Mouse (Mus musculus) MEL (cell line): ENCODE measurements around the gene Crygc. TPM values are rescaled to one million over a fixed set of nuclear protein-coding genes. Genes with fewer than 3 reads are reported as not detected.

Experiments
- DNase-seq: peaks from one replicate; pipeline ENCODE4 v3.0.0; 2011; ENCODE audit warnings: low read depth, low spot score
- H3K27ac ChIP-seq: 2 replicates; pipeline ENCODE4 v1.5.1; 2012; ENCODE audit warnings: low read depth, mild to moderate bottlenecking, control low read depth, low read length, moderate library complexity; ENCODE audit not compliant: control insufficient read depth
- H3K27me3 ChIP-seq, 2 experiments: fragments of 150-350 bp in 1 of 2; sonication (generic) in 1 of 2; 2 replicates each; pipeline ENCODE4 v1.6.1; 2012; ENCODE audit warnings: low read length in 2 of 2, mild to moderate bottlenecking in 2 of 2, improper control_type of control experiment in 1 of 2, moderate library complexity in 1 of 2; ENCODE audit not compliant: insufficient read depth in 2 of 2, control insufficient read depth in 1 of 2
- H3K36me3 ChIP-seq, 2 experiments: 2 replicates each; pipeline ENCODE4 v1.6.1; 2012 to 2014; ENCODE audit warnings: low read length in 2 of 2, improper control_type of control experiment in 1 of 2, inconsistent platforms in 1 of 2, mild to moderate bottlenecking in 1 of 2; ENCODE audit not compliant: insufficient read depth in 2 of 2, control insufficient read depth in 1 of 2
- H3K4me1 ChIP-seq, 2 experiments: fragments of 150-350 bp in 1 of 2; sonication (generic) in 1 of 2; 2 replicates each; pipeline ENCODE4 v1.6.1; 2012; ENCODE audit warnings: low read length in 2 of 2, improper control_type of control experiment in 1 of 2, mild to moderate bottlenecking in 1 of 2; ENCODE audit not compliant: insufficient read depth in 2 of 2, control insufficient read depth in 1 of 2
- H3K4me3 ChIP-seq, 2 experiments: fragments of 150-350 bp in 1 of 2; sonication (generic) in 1 of 2; 2 replicates each; pipeline ENCODE4 v1.5.1; 2012; ENCODE audit warnings: low read depth in 2 of 2, low read length in 2 of 2, mild to moderate bottlenecking in 2 of 2, moderate library complexity in 2 of 2, control low read depth in 1 of 2, improper control_type of control experiment in 1 of 2; ENCODE audit not compliant: control insufficient read depth in 1 of 2, insufficient read depth in 1 of 2
- H3K79me2 ChIP-seq: 2 replicates; pipeline ENCODE4 v1.6.1; 2012; ENCODE audit warnings: mild to moderate bottlenecking, low read length, moderate library complexity; ENCODE audit not compliant: control insufficient read depth, poor library complexity, insufficient read depth
- H3K9ac ChIP-seq: 2 replicates; pipeline ENCODE4 v1.6.1; 2012; ENCODE audit warnings: low read depth, mild to moderate bottlenecking, control low read depth, low read length, moderate library complexity; ENCODE audit not compliant: control insufficient read depth, poor library complexity, severe bottlenecking
- H3K9me3 ChIP-seq: fragments of 150-350 bp; sonication (generic); replicated peaks from 2 replicates; pipeline ENCODE4 v1.6.1; 2012; ENCODE audit warnings: mild to moderate bottlenecking, low read length, improper control_type of control experiment, moderate library complexity; ENCODE audit not compliant: insufficient read depth
- BHLHE40 ChIP-seq: IDR thresholded peaks from 2 replicates; pipeline ENCODE4 v1.6.1; 2012; ENCODE audit warnings: low read depth, mild to moderate bottlenecking, inconsistent platforms, low read length, improper control_type of control experiment, borderline replicate concordance
- CHD2 ChIP-seq: IDR thresholded peaks from 2 replicates; pipeline ENCODE4 v1.6.1; 2011; ENCODE audit warnings: low read length, improper control_type of control experiment
- CTCF ChIP-seq, 3 experiments: IDR thresholded peaks in 2 of 3; conservative IDR thresholded peaks in 1 of 3; 2 replicates each; pipeline ENCODE4 v1.5.1; 2011 to 2012; ENCODE audit warnings: low read length in 3 of 3, low read depth in 2 of 3, mild to moderate bottlenecking in 2 of 3, improper control_type of control experiment in 1 of 3, inconsistent platforms in 1 of 3, mixed read lengths in 1 of 3, moderate library complexity in 1 of 3; ENCODE audit not compliant: control insufficient read depth in 1 of 3, insufficient read depth in 1 of 3, poor library complexity in 1 of 3, severe bottlenecking in 1 of 3
- E2F4 ChIP-seq: IDR thresholded peaks from 2 replicates; pipeline ENCODE4 v1.6.1; 2011; ENCODE audit warnings: low read depth, low read length, improper control_type of control experiment, borderline replicate concordance
- GABPA ChIP-seq: IDR thresholded peaks from 2 replicates; pipeline ENCODE4 v1.6.1; 2012; ENCODE audit warnings: low read depth, mild to moderate bottlenecking, inconsistent platforms, low read length, improper control_type of control experiment, moderate library complexity
- KAT2A ChIP-seq: conservative IDR thresholded peaks from 2 replicates; pipeline ENCODE4 v1.6.1; 2012; ENCODE audit warnings: low read depth, low read length, improper control_type of control experiment, inconsistent platforms
- MAZ ChIP-seq: IDR thresholded peaks from 2 replicates; pipeline ENCODE4 v1.6.1; 2012; ENCODE audit warnings: low read depth, mild to moderate bottlenecking, inconsistent platforms, low read length, improper control_type of control experiment
- MEF2A ChIP-seq: IDR thresholded peaks from 2 replicates; pipeline ENCODE4 v1.6.1; 2014; ENCODE audit warnings: low read depth, mild to moderate bottlenecking, inconsistent platforms, low read length, improper control_type of control experiment; ENCODE audit not compliant: poor library complexity, insufficient replicate concordance, severe bottlenecking; ENCODE audit errors: extremely low read depth
- MXI1 ChIP-seq: IDR thresholded peaks from 2 replicates; pipeline ENCODE4 v1.6.1; 2011; ENCODE audit warnings: mild to moderate bottlenecking, low read depth, low read length, improper control_type of control experiment
- MYB ChIP-seq: IDR thresholded peaks from 2 replicates; pipeline ENCODE4 v1.6.1; 2011; ENCODE audit warnings: mild to moderate bottlenecking, low read depth, low read length, improper control_type of control experiment
- NELFE ChIP-seq: IDR thresholded peaks from 2 replicates; pipeline ENCODE4 v1.6.1; 2011; ENCODE audit warnings: low read depth, low read length, improper control_type of control experiment
- POLR2A ChIP-seq, 2 experiments: IDR thresholded peaks; 2 replicates each; pipeline ENCODE4 v1.6.1; 2011 to 2012; ENCODE audit warnings: low read length in 2 of 2, mild to moderate bottlenecking in 2 of 2, control low read depth in 1 of 2, improper control_type of control experiment in 1 of 2, low read depth in 1 of 2, moderate library complexity in 1 of 2; ENCODE audit not compliant: control insufficient read depth in 1 of 2, insufficient read depth in 1 of 2, poor library complexity in 1 of 2
- POLR2AphosphoS5 ChIP-seq: IDR thresholded peaks from 2 replicates; pipeline ENCODE4 v1.6.1; 2012; ENCODE audit warnings: low read depth, borderline replicate concordance, mild to moderate bottlenecking, inconsistent platforms, low read length, moderate library complexity, mixed read lengths
- RAD21 ChIP-seq: IDR thresholded peaks from 2 replicates; pipeline ENCODE4 v1.6.1; 2011; ENCODE audit warnings: mild to moderate bottlenecking, low read depth, low read length, improper control_type of control experiment
- TAL1 ChIP-seq: IDR thresholded peaks from 2 replicates; pipeline ENCODE4 v1.6.1; 2012; ENCODE audit warnings: mild to moderate bottlenecking, inconsistent platforms, low read length, moderate library complexity, mixed read lengths
- TCF12 ChIP-seq: IDR thresholded peaks from 2 replicates; pipeline ENCODE4 v1.6.1; 2014; ENCODE audit warnings: low read depth, mild to moderate bottlenecking, inconsistent platforms, low read length, improper control_type of control experiment, moderate library complexity
- UBTF ChIP-seq: IDR thresholded peaks from 2 replicates; pipeline ENCODE4 v1.6.1; 2012; ENCODE audit warnings: low read depth, mild to moderate bottlenecking, inconsistent platforms, low read length, improper control_type of control experiment, moderate library complexity, borderline replicate concordance; ENCODE audit not compliant: insufficient read depth
- USF1 ChIP-seq: IDR thresholded peaks from 2 replicates; pipeline ENCODE4 v1.6.1; 2014; ENCODE audit warnings: low read depth, mild to moderate bottlenecking, inconsistent platforms, low read length, improper control_type of control experiment, moderate library complexity
- USF2 ChIP-seq, 2 experiments: IDR thresholded peaks; 2 replicates each; pipeline ENCODE4 v1.6.1; 2011 to 2012; ENCODE audit warnings: improper control_type of control experiment in 2 of 2, low read length in 2 of 2, borderline replicate concordance in 1 of 2, inconsistent platforms in 1 of 2, low read depth in 1 of 2, mild to moderate bottlenecking in 1 of 2; ENCODE audit not compliant: insufficient read depth in 1 of 2
- ZMIZ1 ChIP-seq: IDR thresholded peaks from 2 replicates; pipeline ENCODE4 v1.6.1; 2012; ENCODE audit warnings: low read depth, mild to moderate bottlenecking, inconsistent platforms, low read length, improper control_type of control experiment, moderate library complexity
- ZNF384 ChIP-seq: IDR thresholded peaks from 2 replicates; pipeline ENCODE4 v1.6.1; 2012; ENCODE audit warnings: low read depth, mild to moderate bottlenecking, inconsistent platforms, low read length, improper control_type of control experiment
- polyA plus RNA-seq, 2 experiments: library from polyadenylated mRNA; stranded (reverse) in 1 of 2; unstranded in 1 of 2; fragments of >175 nt in 1 of 2; fragments of >200 nt in 1 of 2; gene quantifications; 2 replicates each; pipeline versions ENCODE4 v1.2.1 to v1.2.4; 2012; ENCODE audit warnings: low replicate concordance in 2 of 2, low read depth in 1 of 2; ENCODE audit not compliant: insufficient read length in 2 of 2, insufficient read depth in 1 of 2, missing spikeins in 1 of 2
- total RNA-seq: library from RNA; depleted of rRNA; stranded (reverse); fragments of 300-350 nt; gene quantifications from 2 replicates; pipeline ENCODE4 v1.2.3, GENCODE M21; 2012

Crygc gene
- total and polyA plus RNA-seq, 3 experiments = not detected

DNA sequence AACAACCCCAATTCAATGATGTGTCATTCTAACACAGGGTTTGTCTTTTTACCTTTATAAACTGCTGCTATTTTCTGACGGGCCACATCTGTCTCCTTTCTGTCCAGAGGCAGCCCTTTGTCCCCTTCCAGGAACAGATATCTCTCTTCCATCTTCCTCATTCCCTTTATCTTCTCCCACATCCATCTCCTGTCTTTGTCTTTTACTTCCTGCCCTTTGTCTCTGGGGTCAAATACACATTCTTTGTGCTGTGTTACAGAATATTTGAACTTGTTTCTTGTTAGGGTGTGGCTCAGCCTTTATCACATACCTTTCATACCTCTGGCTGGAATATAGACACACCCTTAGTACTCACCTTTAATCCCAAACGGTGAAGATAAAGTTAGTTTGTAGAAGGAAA is 35.9 kb downstream of the Crygc start:
- Histone ChIP-seq H3K36me3 (no peaks in the 10 kb centered on the region), H3K27me3 (no peaks in the 10 kb centered on the region), H3K9me3 (no peaks in the 10 kb centered on the region), H3K4me1 (no peaks in the 10 kb centered on the region), H3K9ac (no peak overlapping the region), H3K27ac (no peak overlapping the region), H3K79me2 (no peaks in the 10 kb centered on the region), H3K4me3 (no peak overlapping the region)
- TF ChIP-seq BHLHE40 (no peak), CHD2 (no peak), GABPA (no peak), UBTF (no peak), MAZ (no peak), ZMIZ1 (no peak), MXI1 (no peak), KAT2A (no peak), POLR2AphosphoS5 (no peak), USF2 (IDR thresholded peaks at IDR 0.05; ENCODE audit: borderline replicate concordance in 1 of 2, insufficient read depth in 1 of 2, low read depth in 1 of 2, low read length in 2 of 2) (no peak)
- DNase-seq = no peak

DNA sequence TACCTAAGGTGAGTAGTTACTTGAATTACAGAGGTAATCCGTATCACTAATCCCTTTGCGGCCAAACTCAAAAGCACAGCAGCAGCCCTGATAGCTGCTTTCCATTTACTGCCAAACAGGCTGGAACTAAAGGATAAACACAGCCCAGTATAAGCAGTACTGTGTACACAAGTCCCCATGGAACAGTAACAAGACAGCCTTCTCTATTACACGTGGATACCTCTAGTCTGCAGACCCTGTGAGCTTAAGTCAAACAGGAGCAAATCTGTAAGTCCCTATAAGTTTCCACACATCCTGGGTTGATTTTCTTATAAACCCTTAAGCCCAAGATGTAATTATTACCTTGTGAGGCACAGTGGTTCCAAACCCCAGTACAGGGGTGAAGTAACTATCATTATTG is 38.0 kb downstream of the Crygc start:
- no peak overlapping the region for H3K27ac ChIP-seq
- H3K9ac ChIP-seq = no peak overlapping the region
- H3K4me3 ChIP-seq = no peak overlapping the region
- H3K36me3 ChIP-seq = no peaks in the 10 kb centered on the region
- H3K4me1 ChIP-seq = no peaks in the 10 kb centered on the region
- no peak for DNase-seq
- TF ChIP-seq RAD21 (no peak), TCF12 (no peak), USF1 (no peak), GABPA (no peak), ZNF384 (no peak), POLR2A (IDR thresholded peaks at IDR 0.05; ENCODE audit: control insufficient read depth in 1 of 2, insufficient read depth in 1 of 2, low read depth in 1 of 2, low read length in 2 of 2, poor library complexity in 1 of 2) (no peak), NELFE (no peak)
- no peaks in the 10 kb centered on the region for H3K9me3 ChIP-seq
- H3K79me2 ChIP-seq = no peaks in the 10 kb centered on the region
- H3K27me3 ChIP-seq = peaks cover 1 to 2% of the 10 kb centered on the region in 2 experiments; a peak in 1 of 4 replicates

DNA sequence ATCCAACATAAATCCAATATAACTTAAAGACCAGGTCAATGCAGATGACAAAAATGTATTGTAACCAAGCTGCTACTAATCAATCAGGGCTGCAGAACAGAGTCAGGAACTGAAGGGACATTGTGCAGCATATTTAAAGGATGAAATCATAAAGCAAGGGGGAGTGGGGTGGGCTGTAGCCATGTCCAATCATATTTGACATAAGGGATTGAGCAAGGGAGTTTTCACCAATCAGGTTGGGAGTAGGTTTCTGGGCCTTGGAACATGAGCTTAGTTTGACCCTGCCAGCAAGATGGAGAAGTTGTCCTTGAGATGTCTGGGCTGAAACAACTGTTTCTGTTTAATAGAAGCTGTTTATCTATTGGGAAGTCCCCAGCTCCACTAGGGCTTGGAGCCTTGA is 40.8 kb downstream of the Crygc start, which contains the start of gene Akr1cl:
Gene Akr1cl (minus strand): TSS at position 119 of the 400 bp plus-strand sequence.
- TF ChIP-seq GABPA = no peak
- TF ChIP-seq MXI1 = no peak
- no peak for TF ChIP-seq UBTF
- TF ChIP-seq CTCF (IDR thresholded peaks at IDR 0.05 in 2 of 3, conservative IDR thresholded peaks at IDR 0.05 in 1 of 3; ENCODE audit: control insufficient read depth in 1 of 3, insufficient read depth in 1 of 3, low read depth in 2 of 3, low read length in 3 of 3, poor library complexity in 1 of 3, severe bottlenecking in 1 of 3) = no peak
- TF ChIP-seq MYB = no peak
- TF ChIP-seq BHLHE40 = no peak
- no peak for TF ChIP-seq TAL1
- no peak for TF ChIP-seq E2F4
- no peak for TF ChIP-seq POLR2A (IDR thresholded peaks at IDR 0.05; ENCODE audit: control insufficient read depth in 1 of 2, insufficient read depth in 1 of 2, low read depth in 1 of 2, low read length in 2 of 2, poor library complexity in 1 of 2)
- TF ChIP-seq ZNF384 = no peak
- no peak for TF ChIP-seq MEF2A
- no peaks in the 10 kb centered on the region for H3K36me3 ChIP-seq
- no peaks in the 10 kb centered on the region for H3K9me3 ChIP-seq
- no peak within 1 kb of the TSS for H3K9ac ChIP-seq
- H3K4me1 ChIP-seq = no peaks in the 10 kb centered on the region
- no peak within 1 kb of the TSS for H3K27ac ChIP-seq
- peaks cover 1 to 2% of the 10 kb centered on the region in 2 experiments; a peak in 1 of 4 replicates for H3K27me3 ChIP-seq
- no peak within 1 kb of the TSS for H3K4me3 ChIP-seq
- DNase-seq = no peak
- no peaks in the 10 kb centered on the region for H3K79me2 ChIP-seq
